Mouse (Mus musculus) lung, postnatal 0 days (tissue): ENCODE measurements at regions not wholly inside any gene's neighbourhood (a gene's known extent, or its start where the extent isn't known, plus 50 kb on each side); places are given as distances from the start of the nearest gene placed in this dataset.

Source experiments
- ATAC-seq: fragments of 200-750 bp; cut with Nextera tagmentation; 2 replicates; pipeline ENCODE4 v1.8.0; 2017; ENCODE audit warnings: moderate library complexity
- DNase-seq: peaks from one replicate; pipeline ENCODE4 v3.0.0-alpha.2; 2016; ENCODE audit warnings: low spot score
- H3K27ac ChIP-seq: fragments of 300-500 bp; sonication (generic); 2 replicates; pipeline ENCODE4 v1.5.1; 2014; ENCODE audit warnings: antibody characterized with exemption, mild to moderate bottlenecking, low read length, mixed read lengths
- H3K27me3 ChIP-seq: fragments of 300-500 bp; sonication (generic); replicated peaks from 2 replicates; pipeline ENCODE4 v1.6.1; 2014; ENCODE audit warnings: low read length, mixed read lengths; ENCODE audit not compliant: insufficient read depth
- H3K36me3 ChIP-seq: fragments of 300-500 bp; sonication (generic); 2 replicates; pipeline ENCODE4 v1.6.1; 2014; ENCODE audit warnings: low read length, mixed read lengths; ENCODE audit not compliant: insufficient read depth
- H3K4me1 ChIP-seq: fragments of 300-500 bp; sonication (generic); 2 replicates; pipeline ENCODE4 v1.6.1; 2014; ENCODE audit warnings: antibody characterized with exemption, low read depth, low read length, mixed read lengths; ENCODE audit not compliant: insufficient read depth
- H3K4me2 ChIP-seq: fragments of 300-500 bp; sonication (generic); replicated peaks from 2 replicates; pipeline ENCODE4 v1.6.1; 2014; ENCODE audit warnings: low read depth, mild to moderate bottlenecking, low read length, moderate library complexity, mixed read lengths
- H3K4me3 ChIP-seq: fragments of 300-500 bp; sonication (generic); 2 replicates; pipeline ENCODE4 v1.5.1; 2014; ENCODE audit warnings: low read depth, low read length
- H3K9ac ChIP-seq: fragments of 300-500 bp; sonication (generic); replicated peaks from 2 replicates; pipeline ENCODE4 v1.6.1; 2014; ENCODE audit warnings: low read depth, mild to moderate bottlenecking
- H3K9me3 ChIP-seq: fragments of 300-500 bp; sonication (generic); 2 replicates; pipeline ENCODE4 v1.6.1; 2016; ENCODE audit warnings: low read length, mixed read lengths
- CTCF ChIP-seq: IDR thresholded peaks from 2 replicates; pipeline ENCODE4 v1.5.1; 2016; ENCODE audit warnings: antibody characterized with exemption, mild to moderate bottlenecking
- EP300 ChIP-seq: IDR thresholded peaks from 2 replicates; pipeline ENCODE4 v1.6.1; 2016; ENCODE audit warnings: antibody characterized with exemption, mild to moderate bottlenecking, control low read depth
- WGBS: fragments of 180-500 bp; shearing (Covaris S2); extraction: QIAGEN DNeasy Blood & Tissue Kit; methylation state at CpG from one replicate; pipeline ENCODE4 v1.1.7; 2014; 5-methylcytosine and 5-hydroxymethylcytosine counted together

DNA sequence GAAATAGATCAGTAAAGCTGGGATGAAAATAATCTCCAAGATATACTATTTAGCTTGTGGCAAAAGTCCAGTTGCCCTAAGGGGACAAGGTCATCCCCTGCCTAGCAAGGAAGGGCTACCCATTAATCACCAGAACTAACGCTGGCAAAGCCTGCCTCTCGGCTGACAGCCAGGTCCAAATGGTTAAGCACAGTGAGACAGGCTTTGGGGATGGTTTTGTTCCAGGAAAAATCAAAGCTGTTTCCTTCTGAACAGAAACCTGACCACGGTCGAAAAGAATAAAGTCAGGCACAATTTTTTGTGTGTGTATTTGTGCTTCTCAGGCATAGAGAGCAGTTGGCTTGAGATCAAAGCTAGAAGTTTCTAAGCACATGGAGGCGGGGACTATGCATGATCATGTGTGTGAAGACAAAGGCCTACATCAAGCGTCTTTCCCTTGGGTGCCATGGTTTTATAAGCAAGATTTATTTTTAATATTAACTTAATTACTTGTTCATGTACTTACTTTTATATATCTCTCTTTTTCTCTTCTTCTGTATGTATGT, 70.1 kb upstream of the Rpl10-ps3 start:
- 45% methylated on average over 6 of the region's 6 CpGs for WGBS

DNA sequence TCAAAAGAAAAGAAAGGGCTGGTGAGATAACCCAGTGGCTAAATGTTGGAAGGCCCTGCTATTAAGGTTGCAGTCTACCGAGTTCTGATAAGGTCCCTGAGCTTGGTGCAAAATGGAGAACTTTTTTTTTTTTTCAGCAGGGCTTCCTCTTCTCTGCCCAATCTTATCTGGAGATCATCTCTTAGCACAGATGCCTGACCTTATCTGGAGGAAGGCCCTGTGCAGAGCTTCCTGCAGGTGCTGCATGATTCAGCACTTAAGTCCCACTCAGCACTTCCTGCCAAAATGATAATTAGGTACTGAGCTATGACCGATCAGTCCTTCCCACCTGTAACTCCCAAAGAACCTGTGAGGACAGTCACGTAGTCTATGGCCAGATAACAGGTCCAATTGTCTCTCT, 71.9 kb upstream of the Rpl10-ps3 start:
- no peak overlapping the region for H3K9ac ChIP-seq
- no peaks in the 10 kb centered on the region for H3K9me3 ChIP-seq
- ATAC-seq (no peak), DNase-seq (no peak)
- H3K4me2 ChIP-seq: no peak overlapping the region
- 38% methylated on average over 3 of the region's 3 CpGs for WGBS
- no peaks in the 10 kb centered on the region; the same call in 1 of the 2 replicates for H3K4me1 ChIP-seq
- H3K36me3 ChIP-seq: no peaks in the 10 kb centered on the region
- TF ChIP-seq CTCF (no peak), EP300 (no peak)
- H3K27me3 ChIP-seq: no peaks in the 10 kb centered on the region
- H3K27ac ChIP-seq: no peak overlapping the region
- no peak overlapping the region for H3K4me3 ChIP-seq

More for the DNA sequence above, 70.1 kb upstream of the Rpl10-ps3 start:
- Histone ChIP-seq H3K4me2 (no peak overlapping the region), H3K27ac (no peak overlapping the region), H3K27me3 (no peaks in the 10 kb centered on the region), H3K36me3 (no peaks in the 10 kb centered on the region), H3K4me1 (no peaks in the 10 kb centered on the region; the same call in 1 of the 2 replicates), H3K4me3 (no peak overlapping the region), H3K9ac (no peak overlapping the region), H3K9me3 (no peaks in the 10 kb centered on the region)
- DNase-seq: peak; percentile 19
- TF ChIP-seq CTCF (no peak), EP300 (no peak)
- ATAC-seq: no peak

DNA sequence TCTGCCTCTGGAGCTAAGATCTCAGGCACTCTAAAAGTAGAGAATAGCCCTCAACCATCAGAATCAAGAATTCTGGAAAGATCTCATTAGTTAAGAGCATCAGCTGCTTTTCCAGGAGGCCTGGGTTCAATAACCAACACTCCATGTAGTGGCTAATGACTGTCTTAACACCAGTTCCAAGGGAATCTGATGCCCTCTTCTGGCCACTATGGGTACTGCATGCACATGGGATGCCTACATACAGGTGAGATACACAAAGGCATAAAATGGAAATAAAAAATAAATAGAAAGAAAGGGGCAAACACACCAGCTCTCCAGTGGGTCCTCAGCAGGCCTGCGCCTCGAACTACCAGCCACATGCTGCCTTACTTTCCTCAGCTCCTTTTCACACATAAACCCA, 73.3 kb upstream of the Plet1 start:
- H3K4me1 ChIP-seq: no peaks in the 10 kb centered on the region
- H3K9me3 ChIP-seq: no peaks in the 10 kb centered on the region
- H3K9ac ChIP-seq: no peak overlapping the region
- DNase-seq: no peak
- H3K27ac ChIP-seq: no peak overlapping the region
- no peaks in the 10 kb centered on the region for H3K27me3 ChIP-seq
- H3K36me3 ChIP-seq: no peaks in the 10 kb centered on the region
- WGBS: 94% methylated on average over 2 of the region's 2 CpGs
- no peak for ATAC-seq
- no peak overlapping the region for H3K4me3 ChIP-seq
- TF ChIP-seq EP300 (no peak), CTCF (peak; percentile 65)
- no peak overlapping the region for H3K4me2 ChIP-seq

DNA sequence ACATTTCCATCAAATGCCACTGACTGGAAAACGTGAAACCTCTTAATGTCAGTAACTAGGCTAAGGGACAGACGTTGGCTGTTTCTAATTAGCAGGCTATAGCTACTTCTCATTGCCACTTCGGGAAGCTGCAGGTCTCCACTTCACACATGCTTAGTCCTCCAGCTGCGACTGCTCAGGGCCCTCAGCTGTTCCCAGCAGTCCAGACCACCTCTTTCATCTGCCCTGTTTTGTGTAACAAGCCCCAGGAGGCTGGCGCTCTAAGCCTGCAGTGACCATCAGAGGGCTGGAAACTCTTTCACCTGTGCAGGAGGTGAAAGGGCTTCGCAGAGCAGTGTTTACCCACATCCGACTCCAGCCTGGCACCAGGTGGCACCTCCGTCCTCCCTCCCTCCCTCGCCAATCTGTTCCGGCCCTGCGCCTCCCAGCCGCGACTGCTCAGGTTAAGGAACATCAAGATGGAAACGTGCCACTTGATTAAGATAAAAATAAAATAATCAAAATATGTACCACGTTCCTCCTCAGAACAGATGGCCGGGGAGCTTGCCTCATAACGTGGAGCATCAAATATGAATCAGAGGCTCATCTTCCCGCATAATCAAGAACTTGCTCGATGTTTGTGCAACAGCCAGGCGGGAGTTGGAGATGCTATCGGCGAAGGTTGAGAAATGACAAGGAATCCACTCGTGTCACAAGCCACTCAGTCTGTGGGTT, 72.6 kb upstream of the Plet1 start:
- H3K9me3 ChIP-seq: no peaks in the 10 kb centered on the region
- no peak overlapping the region for H3K9ac ChIP-seq
- no peak overlapping the region for H3K4me2 ChIP-seq
- H3K4me1 ChIP-seq: no peaks in the 10 kb centered on the region
- TF ChIP-seq CTCF (no peak), EP300 (no peak)
- ATAC-seq (no peak), DNase-seq (no peak)
- H3K36me3 ChIP-seq: no peaks in the 10 kb centered on the region
- WGBS: 77% methylated on average over 23 of the region's 23 CpGs
- H3K4me3 ChIP-seq: no peak overlapping the region
- H3K27me3 ChIP-seq: no peaks in the 10 kb centered on the region
- H3K27ac ChIP-seq: no peak overlapping the region

DNA sequence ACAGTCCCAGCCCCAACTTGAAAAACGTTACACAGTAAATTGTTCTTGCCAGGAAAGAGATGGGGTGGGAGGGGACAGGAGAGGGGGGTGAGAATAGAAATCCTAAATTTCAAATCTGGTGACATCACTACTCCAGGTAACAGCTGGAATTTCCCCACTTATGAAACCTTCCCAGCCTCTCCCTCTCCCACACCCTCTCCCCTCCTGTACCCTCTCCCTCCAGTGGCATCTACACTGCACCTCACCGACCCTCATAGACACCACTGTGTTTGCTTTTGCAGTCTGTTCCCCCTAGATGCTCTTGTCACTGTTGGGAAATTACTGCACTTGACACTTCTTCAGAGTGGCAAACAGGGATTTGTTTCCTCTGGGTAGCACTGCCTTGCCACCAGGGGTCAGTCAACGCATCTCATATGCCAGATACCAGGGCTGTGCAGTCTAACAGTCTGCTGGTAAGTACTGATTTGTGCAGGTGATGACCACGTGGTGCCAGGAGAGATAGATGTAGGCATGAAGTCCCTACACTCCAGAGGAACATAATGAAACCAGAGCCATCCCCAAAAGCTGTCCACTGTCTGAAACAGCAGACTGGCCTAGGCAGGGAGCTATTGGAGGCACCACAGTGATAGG, 68.3 kb upstream of the Plet1 start:
- Histone ChIP-seq H3K9ac (no peak overlapping the region), H3K4me1 (no peaks in the 10 kb centered on the region), H3K9me3 (no peaks in the 10 kb centered on the region), H3K36me3 (no peaks in the 10 kb centered on the region), H3K4me3 (no peak overlapping the region), H3K4me2 (no peak overlapping the region), H3K27ac (no peak overlapping the region), H3K27me3 (no peaks in the 10 kb centered on the region)
- 30% methylated on average over 4 of the region's 4 CpGs for WGBS
- ATAC-seq: no peak
- DNase-seq: peak; percentile 92
- TF ChIP-seq CTCF: peak; percentile 57
- TF ChIP-seq EP300: no peak

DNA sequence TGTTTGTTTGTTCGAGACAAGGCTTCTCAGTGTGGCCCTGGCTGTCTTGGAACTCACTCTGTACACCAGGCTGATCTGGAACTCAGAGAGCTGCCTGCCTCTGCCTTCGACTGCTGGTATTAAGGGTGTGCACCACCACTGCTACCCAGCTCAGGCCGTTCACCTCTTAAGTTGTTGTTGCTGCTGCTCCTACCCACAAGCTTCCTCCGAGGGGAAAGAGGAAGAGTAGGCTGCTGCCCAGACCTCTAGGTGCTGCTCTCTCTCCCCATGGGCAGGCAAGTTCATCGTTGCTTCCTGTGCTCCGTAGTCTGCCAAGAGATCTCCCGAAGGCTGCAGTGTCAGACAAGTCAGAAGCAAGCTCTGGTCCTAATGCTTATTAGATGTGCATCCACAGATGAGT, 64.2 kb upstream of the Plet1 start:
- Histone ChIP-seq H3K4me3 (no peak overlapping the region), H3K9me3 (no peaks in the 10 kb centered on the region), H3K9ac (no peak overlapping the region), H3K27me3 (no peaks in the 10 kb centered on the region), H3K4me2 (no peak overlapping the region), H3K4me1 (no peaks in the 10 kb centered on the region), H3K36me3 (no peaks in the 10 kb centered on the region), H3K27ac (no peak overlapping the region)
- no peak for TF ChIP-seq CTCF
- no peak for TF ChIP-seq EP300
- DNase-seq (no peak), ATAC-seq (no peak)
- WGBS: 72% methylated on average over 7 of the region's 7 CpGs
